Mouse (Mus musculus) olfactory bulb, adult 2 months (tissue): ENCODE measurements around the gene Glycam1.

Source experiments
- CTCF ChIP-seq: fragments of 200-500 bp; IDR thresholded peaks from 2 replicates; pipeline ENCODE4 v1.5.1; 2012; ENCODE audit warnings: low read depth, mild to moderate bottlenecking, low read length, moderate library complexity; ENCODE audit not compliant: insufficient read depth
- POLR2A ChIP-seq: fragments of 200-500 bp; IDR thresholded peaks from 2 replicates; pipeline ENCODE4 v1.6.1; 2012; ENCODE audit warnings: mild to moderate bottlenecking, low read depth, low read length, moderate library complexity; ENCODE audit not compliant: insufficient read depth

GRCm38 (mm10) chr15:103552096-103552690, 12.7 kb downstream of the Glycam1 start:
- TF ChIP-seq CTCF (no peak), POLR2A (no peak)
